Mouse (Mus musculus): ENCODE results near the gene 1700016K19Rik. TPM values are rescaled to one million over a fixed set of nuclear protein-coding genes. Genes with fewer than 3 reads are reported as not detected.

1700016K19Rik gene
- total RNA-seq (2023): not detected

DNA sequence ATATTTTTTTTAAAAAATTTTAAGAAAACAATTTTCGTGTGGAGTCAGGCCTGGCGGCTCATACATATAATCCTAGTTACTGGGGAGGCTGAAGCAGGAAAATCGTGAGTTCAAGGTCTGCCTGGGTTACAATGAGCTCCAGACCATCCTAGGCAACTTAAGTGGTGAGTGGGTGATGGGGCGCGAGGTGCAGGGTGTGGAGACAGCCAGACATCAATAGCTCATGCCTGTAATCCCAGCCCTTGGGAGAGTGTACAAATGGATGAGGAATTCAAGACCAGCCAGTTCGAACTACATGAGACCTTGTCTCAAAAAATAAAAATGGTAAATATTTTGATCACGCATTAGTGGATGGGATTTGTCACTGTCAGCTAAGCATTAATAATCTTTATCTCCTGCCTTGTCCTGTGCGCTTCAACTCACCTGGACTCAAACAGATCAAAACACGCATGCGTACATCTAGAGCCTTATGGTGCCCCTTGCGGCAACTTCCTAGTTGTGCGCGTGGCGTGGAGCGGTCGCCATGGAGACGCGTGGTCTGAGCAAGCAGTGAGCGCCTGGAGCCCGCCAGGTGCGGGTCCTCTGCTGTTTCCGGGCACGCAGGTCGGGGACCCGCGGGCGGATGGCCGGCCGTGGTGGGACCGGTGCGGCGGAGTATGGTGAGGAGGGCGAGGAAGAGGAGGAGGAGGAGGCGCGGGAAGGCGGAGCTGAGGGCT, at the start of gene 1700016K19Rik:
Gene 1700016K19Rik, plus strand, starts transcription at position 473 of the 716 bp plus-strand sequence.

GRCm38 (mm10) chr11:76027139-76028071, 27.7 kb downstream of the 1700016K19Rik start, which contains the start of gene Rflnb:
TSS of gene Rflnb (minus strand) at chr11:76027782.

Other genes starting within 250 kb of the 1700016K19Rik start
- gene Doc2b, start 203.9 kb upstream of the 1700016K19Rik start, total RNA-seq (2023): not detected
- gene Rph3al, start 61.5 kb upstream of the 1700016K19Rik start, total RNA-seq (2023): 1 to 10 TPM; 3.5 to 3.6 TPM
- gene Rflnb, start 27.9 kb downstream of the 1700016K19Rik start, total RNA-seq (2023): 100 to 1,000 TPM; 147 to 158 TPM
- gene Vps53, start 179.7 kb downstream of the 1700016K19Rik start, total RNA-seq (2023): 10 to 100 TPM; 34.8 to 36.5 TPM
- 1 to 10 TPM; 1.8 to 2.7 TPM for gene Fam57a, start 179.8 kb downstream of the 1700016K19Rik start, total RNA-seq (2023)
- gene Dbil5, start 217.7 kb downstream of the 1700016K19Rik start, total RNA-seq (2023): not detected
- 1 to 10 TPM; 2.1 to 2.5 TPM for gene Gemin4, start 217.8 kb downstream of the 1700016K19Rik start, total RNA-seq (2023)
- 1 to 10 TPM; 3.7 to 3.8 TPM for gene Mrm3, start 243.8 kb downstream of the 1700016K19Rik start, total RNA-seq (2023)
- gene Glod4, start 243.8 kb downstream of the 1700016K19Rik start, total RNA-seq (2023): 10 to 100 TPM; 25.1 to 27.9 TPM